Mouse (Mus musculus) adrenal gland, adult 18-20 months (tissue): ENCODE measurements around the gene Poldip3. TPM values are rescaled to one million over a fixed set of nuclear protein-coding genes. Genes with fewer than 3 reads are reported as not detected.

Experiments
- DNase-seq, 2 experiments: peaks; one replicate each; pipeline ENCODE4 v3.0.0; 2021 to 2022; ENCODE audit warnings: low spot score in 2 of 2
- total RNA-seq, 2 experiments: library from RNA; stranded (reverse); gene quantifications; 1 replicate in 1 of 2; 2 replicates in 1 of 2; pipeline ENCODE4 v1.2.3; 2021

Gene Poldip3
- total RNA-seq, 2 experiments from 2014 or later: 86.0 to 105 TPM

GRCm38 (mm10) chr15:83088495-83089428 is 60.4 kb downstream of the Poldip3 start:
- DNase-seq: no peak

- DNase-seq: no peak
These were observed 62.4 kb downstream of the Poldip3 start for GRCm38 (mm10) chr15:83086636-83087328.

GRCm38 (mm10) chr15:83085901-83086300 is 63.3 kb downstream of the Poldip3 start:
- peak; percentile 61 to 65 for DNase-seq

- DNase-seq: no peak
These were observed 65.1 kb downstream of the Poldip3 start for GRCm38 (mm10) chr15:83084022-83084640.

GRCm38 (mm10) chr15:83083530-83083929 is 65.7 kb downstream of the Poldip3 start:
- DNase-seq: no peak

Other genes with a start within 250 kb of the Poldip3 start
- gene Tcf20, start 161.5 kb downstream of the Poldip3 start, total RNA-seq: 10 to 100 TPM; 84.4 to 91.1 TPM
- 1 to 10 TPM; 3.2 to 4.1 TPM for gene Nfam1, start 116.1 kb downstream of the Poldip3 start, total RNA-seq
- 10 to 100 TPM; 47.9 to 53.1 TPM for gene Serhl, start 59.9 kb downstream of the Poldip3 start, total RNA-seq
- gene Rrp7a, start 26.6 kb downstream of the Poldip3 start, total RNA-seq: 100 to 1,000 TPM; 111 to 113 TPM
- gene Cyb5r3, start 23.2 kb upstream of the Poldip3 start, total RNA-seq: 100 to 1,000 TPM; 248 to 351 TPM
- gene A4galt, start 102.4 kb upstream of the Poldip3 start, total RNA-seq: 1 to 10 TPM; 5.5 to 8.6 TPM
- gene Arfgap3, start 200.9 kb upstream of the Poldip3 start, total RNA-seq: 10 to 100 TPM; 22.1 to 24.5 TPM